Mouse (Mus musculus) lung, embryonic 14.5 days (tissue): ENCODE data around the gene Zfp866. TPM values are rescaled to one million over a fixed set of nuclear protein-coding genes. Genes with fewer than 3 reads are reported as not detected.

Experiments
- ATAC-seq: fragments of 200-750 bp; cut with Nextera tagmentation; 2 replicates; pipeline ENCODE4 v1.8.0; 2017; ENCODE audit warnings: mild to moderate bottlenecking, moderate TSS enrichment, moderate library complexity; ENCODE audit not compliant: insufficient read depth
- DNase-seq: peaks from one replicate; pipeline ENCODE4 v3.0.0-alpha.2; 2015
- H3K27ac ChIP-seq: fragments of 300-500 bp; sonication (generic); 2 replicates; pipeline ENCODE4 v1.5.1; 2014; ENCODE audit warnings: low read depth, mild to moderate bottlenecking, moderate library complexity
- H3K27me3 ChIP-seq: fragments of 300-500 bp; sonication (generic); 2 replicates; pipeline ENCODE4 v1.6.1; 2014; ENCODE audit warnings: low read length, control low read depth; ENCODE audit not compliant: insufficient read depth
- H3K36me3 ChIP-seq: fragments of 300-500 bp; sonication (generic); 2 replicates; pipeline ENCODE4 v1.6.1; 2014; ENCODE audit warnings: control low read depth; ENCODE audit not compliant: insufficient read depth
- H3K4me1 ChIP-seq: fragments of 300-500 bp; sonication (generic); 2 replicates; pipeline ENCODE4 v1.6.1; 2014; ENCODE audit warnings: antibody characterized with exemption, control low read depth; ENCODE audit not compliant: insufficient read depth
- H3K4me2 ChIP-seq: fragments of 300-500 bp; sonication (generic); 2 replicates; pipeline ENCODE4 v1.6.1; 2014; ENCODE audit warnings: mild to moderate bottlenecking
- H3K4me3 ChIP-seq: fragments of 300-500 bp; sonication (generic); 2 replicates; pipeline ENCODE4 v1.5.1; 2014; ENCODE audit warnings: low read depth, low read length
- H3K9ac ChIP-seq: fragments of 300-500 bp; sonication (generic); 2 replicates; pipeline ENCODE4 v1.6.1; 2014
- H3K9me3 ChIP-seq: fragments of 300-500 bp; sonication (generic); 2 replicates; pipeline ENCODE4 v1.6.1; 2016; ENCODE audit warnings: low read depth, low read length, control low read depth
- CTCF ChIP-seq: IDR thresholded peaks from 2 replicates; pipeline ENCODE4 v1.5.1; 2016; ENCODE audit warnings: antibody characterized with exemption, low read depth
- WGBS: fragments of 180-500 bp; shearing (Covaris S2); extraction: QIAGEN DNeasy Blood & Tissue Kit; methylation state at CpG from one replicate; pipeline ENCODE4 v1.1.7; 2014; 5-methylcytosine and 5-hydroxymethylcytosine counted together
- polyA plus RNA-seq: library from polyadenylated mRNA; unstranded; fragments of >200 nt; fragmentation: Nextera tagmentation; extraction: Ambion mirVana; gene quantifications from 2 replicates; pipeline ENCODE4 v1.2.1, GENCODE M21; 2014

Zfp866 gene
- polyA plus RNA-seq, 1 experiment from 2014 or later = 30.5 TPM

DNA sequence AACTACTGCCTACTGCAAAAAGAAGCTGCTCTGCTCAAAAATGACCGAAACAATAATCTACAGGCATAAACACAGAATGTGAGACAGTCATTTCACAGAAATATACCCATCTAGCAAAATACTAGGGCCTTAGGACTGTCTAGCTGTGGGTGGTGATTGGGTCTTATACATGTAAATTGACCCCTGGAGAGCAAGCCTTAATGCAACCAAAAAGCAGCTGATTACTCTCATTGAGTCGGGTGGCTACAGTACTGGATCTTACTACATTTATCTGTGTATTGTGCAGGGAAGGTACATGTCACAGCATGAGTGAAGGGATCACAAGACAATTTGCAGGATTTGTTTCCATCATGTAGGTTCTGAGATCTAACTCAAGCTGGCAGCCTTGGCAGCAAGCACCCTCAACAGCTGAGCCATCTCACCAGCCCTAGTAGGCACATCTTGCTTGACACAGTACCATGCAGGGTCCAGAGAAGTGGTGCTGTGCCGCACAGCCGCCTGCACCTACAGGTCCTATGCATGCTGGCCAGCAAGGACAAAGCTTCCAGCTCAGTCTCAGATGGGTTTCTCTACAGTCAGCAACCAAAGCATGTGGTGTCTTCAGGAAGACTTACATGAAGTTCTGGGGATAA is 29.0 kb downstream of the Zfp866 start:
- WGBS = 91% methylated on average over 4 of the region's 4 CpGs
- Histone ChIP-seq H3K4me1 (no peaks in the 10 kb centered on the region), H3K27me3 (no peaks in the 10 kb centered on the region), H3K27ac (no peak overlapping the region), H3K9ac (no peak overlapping the region), H3K36me3 (peaks cover 68% of the 10 kb centered on the region), H3K9me3 (peaks cover 10% of the 10 kb centered on the region; the same call in 1 of the 2 replicates), H3K4me2 (no peak overlapping the region), H3K4me3 (no peak overlapping the region)
- no peak for DNase-seq
- no peak for TF ChIP-seq CTCF
- ATAC-seq = no peak

GRCm38 (mm10) chr8:69758316-69758715 is 32.7 kb downstream of the Zfp866 start:
- DNase-seq (no peak), ATAC-seq (no peak)
- H3K9ac ChIP-seq = no peak overlapping the region
- no peak for TF ChIP-seq CTCF
- H3K4me1 ChIP-seq = no peaks in the 10 kb centered on the region
- H3K36me3 ChIP-seq = peaks cover 43% of the 10 kb centered on the region
- no peak overlapping the region for H3K4me3 ChIP-seq
- no peaks in the 10 kb centered on the region for H3K9me3 ChIP-seq
- no peak overlapping the region for H3K4me2 ChIP-seq
- H3K27me3 ChIP-seq = no peaks in the 10 kb centered on the region
- no peak overlapping the region for H3K27ac ChIP-seq
- 93% methylated on average over 5 of the region's 5 CpGs for WGBS

- H3K4me2 ChIP-seq = no peak overlapping the region
- no peak for TF ChIP-seq CTCF
- no peak overlapping the region for H3K27ac ChIP-seq
- H3K4me1 ChIP-seq = 0 out of 2 replicates have a peak, but pooled peaks cover 4% of the 10 kb centered on the region
- H3K9ac ChIP-seq = no peak overlapping the region
- DNase-seq (no peak), ATAC-seq (no peak)
- peaks cover 18% of the 10 kb centered on the region for H3K36me3 ChIP-seq
- H3K4me3 ChIP-seq = no peak overlapping the region
- no peaks in the 10 kb centered on the region for H3K9me3 ChIP-seq
- 91% methylated on average over 2 of the region's 2 CpGs for WGBS
- H3K27me3 ChIP-seq = no peaks in the 10 kb centered on the region
These were observed 38.5 kb downstream of the Zfp866 start for GRCm38 (mm10) chr8:69752437-69752836.

DNA sequence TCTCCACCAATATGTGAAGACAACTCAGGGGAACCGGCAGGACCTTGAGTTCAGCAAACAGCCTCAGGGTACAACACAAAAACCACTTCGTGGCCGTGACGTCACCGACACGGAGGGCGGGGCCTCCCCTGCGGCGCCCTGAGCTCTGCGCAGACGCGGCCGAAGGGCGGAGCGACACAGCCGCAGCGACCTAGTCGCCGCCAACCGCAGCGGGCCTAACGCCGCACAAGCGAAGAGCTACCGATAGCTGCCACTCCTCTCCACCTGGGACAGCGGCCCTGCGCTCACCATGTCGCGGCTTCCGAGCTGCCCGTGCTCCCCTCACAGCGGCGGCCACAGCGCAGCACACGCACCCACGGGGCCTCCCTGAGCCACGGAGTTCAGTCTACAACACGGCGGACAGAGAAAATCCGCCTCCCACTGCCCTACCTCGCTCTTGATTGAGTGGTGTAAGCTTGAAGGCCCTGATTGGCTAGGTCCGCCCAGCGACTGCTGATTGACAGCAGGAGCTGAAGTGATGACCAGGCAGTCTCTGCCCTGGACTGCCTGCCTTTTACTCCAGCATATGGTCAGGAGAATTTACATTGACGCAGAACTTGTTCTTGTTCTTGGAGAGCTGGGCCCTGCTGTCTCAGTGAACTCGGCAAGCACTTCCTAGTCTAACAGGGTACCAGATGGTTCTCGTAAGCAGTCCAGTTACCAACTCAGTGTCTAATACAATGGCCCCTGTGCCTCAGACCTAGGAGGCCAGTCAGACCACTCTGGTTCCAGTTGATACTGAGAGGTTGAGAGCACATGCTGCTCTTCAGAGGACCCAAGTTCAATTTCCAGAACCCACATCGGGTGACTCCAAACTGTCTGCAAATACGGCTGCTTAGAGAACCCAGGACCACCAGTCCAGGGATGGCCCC is 41.2 kb downstream of the Zfp866 start, which contains the start of gene Zfp963:
TSS of gene Zfp963 (minus strand) at position 427 of the 911 bp plus-strand sequence.
- peak within 1 kb of the TSS; percentile 67 for H3K4me3 ChIP-seq
- peak within 1 kb of the TSS; percentile 99 for H3K27ac ChIP-seq
- no peak for TF ChIP-seq CTCF
- H3K4me2 ChIP-seq = peak within 1 kb of the TSS; percentile 61
- 2% methylated on average over 48 of the region's 48 CpGs for WGBS
- peak; percentile 100 for ATAC-seq
- 0 out of 2 replicates have a peak, but pooled peaks cover 5% of the 10 kb centered on the region for H3K36me3 ChIP-seq
- H3K27me3 ChIP-seq = no peaks in the 10 kb centered on the region
- peak within 1 kb of the TSS; percentile 91 for H3K9ac ChIP-seq
- DNase-seq = peak; percentile 98
- H3K4me1 ChIP-seq = 0 out of 2 replicates have a peak, but pooled peaks cover 4% of the 10 kb centered on the region
- H3K9me3 ChIP-seq = no peaks in the 10 kb centered on the region

- H3K9ac ChIP-seq = no peak overlapping the region
- WGBS = 69% methylated on average over 2 of the region's 2 CpGs
- DNase-seq (peak; percentile 52), ATAC-seq (no peak)
- no peak overlapping the region for H3K4me2 ChIP-seq
- TF ChIP-seq CTCF = no peak
- H3K27me3 ChIP-seq = no peaks in the 10 kb centered on the region
- no peak overlapping the region for H3K27ac ChIP-seq
- no peaks in the 10 kb centered on the region for H3K4me1 ChIP-seq
- no peak overlapping the region for H3K4me3 ChIP-seq
- H3K36me3 ChIP-seq = peaks cover 16% of the 10 kb centered on the region
- H3K9me3 ChIP-seq = no peaks in the 10 kb centered on the region
These were observed 49.7 kb downstream of the Zfp866 start for GRCm38 (mm10) chr8:69741231-69741630.

- peaks cover 16% of the 10 kb centered on the region for H3K36me3 ChIP-seq
- TF ChIP-seq CTCF = no peak
- no peak for DNase-seq
These were observed 50.2 kb downstream of the Zfp866 start for GRCm38 (mm10) chr8:69740763-69741162.

DNA sequence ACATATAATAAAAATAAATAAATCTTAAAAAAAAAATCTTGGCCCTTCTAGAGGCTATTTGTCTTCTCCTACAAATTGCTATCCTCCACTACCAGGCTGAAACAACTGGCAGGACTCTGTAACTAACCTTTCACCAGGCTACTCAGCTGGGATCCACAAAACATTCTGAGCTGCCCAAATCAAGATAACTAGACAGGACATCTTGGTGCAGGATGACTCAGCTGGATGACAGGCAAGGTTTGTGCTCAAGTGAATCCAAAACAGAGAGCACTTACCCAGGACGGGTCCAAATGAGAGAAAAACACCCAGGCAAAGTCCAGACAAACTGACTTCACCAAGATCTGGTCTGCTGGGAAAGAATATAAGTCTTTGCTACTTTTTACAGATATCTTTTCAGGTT is 55.5 kb downstream of the Zfp866 start:
- H3K4me3 ChIP-seq = no peak overlapping the region
- 86% methylated on average over 1 of the region's 1 CpGs for WGBS
- H3K27ac ChIP-seq = no peak overlapping the region
- H3K9ac ChIP-seq = no peak overlapping the region
- no peaks in the 10 kb centered on the region for H3K4me1 ChIP-seq
- no peak for ATAC-seq
- no peaks in the 10 kb centered on the region for H3K36me3 ChIP-seq
- DNase-seq = no peak
- H3K9me3 ChIP-seq = no peaks in the 10 kb centered on the region
- no peak overlapping the region for H3K4me2 ChIP-seq
- no peaks in the 10 kb centered on the region for H3K27me3 ChIP-seq
- no peak for TF ChIP-seq CTCF

More at GRCm38 (mm10) chr8:69740763-69741162, 50.2 kb downstream of the Zfp866 start:
- no peak overlapping the region for H3K4me3 ChIP-seq
- H3K9me3 ChIP-seq = no peaks in the 10 kb centered on the region
- H3K27me3 ChIP-seq = no peaks in the 10 kb centered on the region
- H3K27ac ChIP-seq = no peak overlapping the region
- no peaks in the 10 kb centered on the region for H3K4me1 ChIP-seq
- ATAC-seq = no peak
- no peak overlapping the region for H3K9ac ChIP-seq
- no peak overlapping the region for H3K4me2 ChIP-seq
- 80% methylated on average over 6 of the region's 6 CpGs for WGBS
